Mouse (Mus musculus) E14TG2a.4 (cell line): Measurements from ENCODE around the gene Rbfox1.

Experiments
- H3K27me3 ChIP-seq: 2 replicates; pipeline ENCODE4 v1.6.1; 2014; ENCODE audit warnings: low read length, control low read depth; ENCODE audit not compliant: insufficient read depth
- H3K36me3 ChIP-seq: 2 replicates; pipeline ENCODE4 v1.6.1; 2014; ENCODE audit warnings: low read length, control low read depth; ENCODE audit not compliant: insufficient read depth
- H3K4me1 ChIP-seq: replicated peaks from 2 replicates; pipeline ENCODE4 v1.6.1; 2014; ENCODE audit warnings: low read depth, low read length, control low read depth
- H3K4me3 ChIP-seq: replicated peaks from 2 replicates; pipeline ENCODE4 v1.5.1; 2014; ENCODE audit warnings: mild to moderate bottlenecking, low read length
- H3K9me3 ChIP-seq: 2 replicates; pipeline ENCODE4 v1.6.1; 2014; ENCODE audit warnings: low read length, control low read depth
- CTCF ChIP-seq: conservative IDR thresholded peaks from 2 replicates; pipeline ENCODE4 v1.5.1; 2014; ENCODE audit warnings: low read length
- NANOG ChIP-seq: IDR thresholded peaks from 2 replicates; pipeline ENCODE4 v1.6.1; 2014; ENCODE audit warnings: borderline replicate concordance, low read length, mixed read lengths
- POU5F1 ChIP-seq: IDR thresholded peaks from 2 replicates; pipeline ENCODE4 v1.6.1; 2014; ENCODE audit warnings: low read length, borderline replicate concordance

Rbfox1 gene

DNA sequence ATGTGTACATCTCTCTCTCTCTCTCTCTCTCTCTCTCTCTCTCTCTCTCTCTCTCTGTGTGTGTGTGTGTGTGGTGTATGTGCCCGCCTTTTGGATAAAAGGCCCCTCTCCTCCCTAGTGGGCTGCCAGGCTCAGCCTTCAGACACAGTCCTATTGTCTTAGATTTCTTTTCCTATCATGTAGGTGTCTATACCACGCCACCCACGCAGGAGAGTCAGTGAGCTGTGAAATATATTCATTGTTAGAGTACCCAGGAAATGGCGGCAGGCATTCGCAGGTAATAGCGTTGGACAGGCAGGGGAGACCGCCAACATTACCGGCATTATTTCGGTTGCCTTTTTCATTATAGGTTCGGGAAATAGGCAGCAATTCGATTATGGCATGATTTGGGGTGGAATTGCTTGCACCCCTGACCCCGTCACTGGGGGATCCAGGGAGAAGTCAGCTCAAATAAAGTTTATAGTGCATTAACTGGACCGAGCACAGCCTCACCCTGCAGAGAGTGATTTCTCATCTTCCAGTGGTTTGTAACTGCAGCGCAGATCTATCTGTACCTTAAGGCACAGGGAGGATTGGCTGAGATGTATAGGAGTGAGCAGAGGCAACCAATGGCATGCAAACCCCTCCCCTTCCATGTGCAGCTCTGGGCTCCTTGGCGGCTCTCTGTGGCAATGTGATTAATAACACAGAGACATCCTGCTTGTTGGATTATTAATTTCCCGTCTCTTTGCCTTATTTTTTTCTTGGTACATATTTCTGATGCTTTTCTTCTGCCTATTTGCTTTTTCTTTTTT, 1264.1 kb downstream of the Rbfox1 start:
- Histone ChIP-seq H3K27me3 (peaks cover 6% of the 10 kb centered on the region; the same call in 1 of the 2 replicates), H3K4me1 (peaks cover 6% of the 10 kb centered on the region), H3K9me3 (no peaks in the 10 kb centered on the region), H3K4me3 (peak overlapping the region; percentile 43; the same call in 1 of the 2 replicates), H3K36me3 (no peaks in the 10 kb centered on the region)
- TF ChIP-seq CTCF, result no peak
- TF ChIP-seq POU5F1, result no peak
- no peak for TF ChIP-seq NANOG

GRCm38 (mm10) chr16:7150201-7150791, 1265.1 kb downstream of the Rbfox1 start:
- TF ChIP-seq NANOG, result no peak
- TF ChIP-seq POU5F1, result no peak
- no peak for TF ChIP-seq CTCF
- Histone ChIP-seq H3K4me3 (no peak overlapping the region), H3K27me3 (peaks cover 6% of the 10 kb centered on the region; the same call in 1 of the 2 replicates), H3K36me3 (no peaks in the 10 kb centered on the region), H3K4me1 (peaks cover 6% of the 10 kb centered on the region), H3K9me3 (no peaks in the 10 kb centered on the region)

DNA sequence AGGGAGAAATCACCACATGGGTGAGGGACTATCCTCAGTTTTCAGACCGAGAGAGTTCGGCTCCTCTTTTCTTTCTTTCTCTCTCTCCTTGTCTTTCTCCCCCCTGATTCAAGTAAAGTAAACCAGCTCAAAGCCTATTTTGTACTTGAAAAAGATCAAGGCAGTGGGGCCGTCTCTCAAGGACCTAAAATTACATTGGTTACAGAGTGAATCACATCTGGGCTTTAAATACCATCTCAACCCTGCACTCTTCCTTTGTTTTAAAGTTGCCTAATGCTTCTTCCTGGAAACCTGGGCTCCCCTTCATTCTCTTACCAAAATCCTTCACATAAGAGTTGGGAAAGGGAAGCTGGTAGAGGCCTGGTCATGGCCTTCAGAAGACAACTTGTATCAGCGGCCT, 1267.2 kb downstream of the Rbfox1 start:
- Histone ChIP-seq H3K4me1 (peaks cover 6% of the 10 kb centered on the region), H3K27me3 (peaks cover 6% of the 10 kb centered on the region; the same call in 1 of the 2 replicates), H3K9me3 (no peaks in the 10 kb centered on the region), H3K36me3 (no peaks in the 10 kb centered on the region), H3K4me3 (no peak overlapping the region)
- TF ChIP-seq POU5F1 (no peak), CTCF (no peak), NANOG (no peak)

DNA sequence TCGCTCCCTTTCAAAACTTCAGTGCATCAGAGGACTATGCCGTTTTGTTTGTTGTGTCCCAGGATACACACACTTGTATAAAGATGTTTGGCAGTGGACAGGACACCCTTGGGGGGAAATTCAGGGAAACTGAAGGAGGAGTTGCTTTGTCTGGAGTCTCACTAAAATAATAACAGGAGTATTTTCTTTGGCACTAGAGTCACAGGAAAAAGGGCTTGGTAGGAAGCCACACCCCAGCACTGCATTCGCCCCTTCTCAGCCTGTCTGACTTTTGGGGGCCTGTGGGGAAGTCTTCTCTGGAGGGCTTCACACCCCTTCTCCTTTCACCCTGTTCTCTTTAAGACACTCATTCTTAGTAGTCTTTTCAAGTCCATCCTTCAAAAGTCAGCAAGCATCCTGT, 1269.5 kb downstream of the Rbfox1 start:
- Histone ChIP-seq H3K9me3 (no peaks in the 10 kb centered on the region), H3K27me3 (peaks cover 6% of the 10 kb centered on the region; the same call in 1 of the 2 replicates), H3K36me3 (no peaks in the 10 kb centered on the region), H3K4me1 (no peaks in the 10 kb centered on the region), H3K4me3 (no peak overlapping the region)
- TF ChIP-seq POU5F1 (no peak), CTCF (no peak)

DNA sequence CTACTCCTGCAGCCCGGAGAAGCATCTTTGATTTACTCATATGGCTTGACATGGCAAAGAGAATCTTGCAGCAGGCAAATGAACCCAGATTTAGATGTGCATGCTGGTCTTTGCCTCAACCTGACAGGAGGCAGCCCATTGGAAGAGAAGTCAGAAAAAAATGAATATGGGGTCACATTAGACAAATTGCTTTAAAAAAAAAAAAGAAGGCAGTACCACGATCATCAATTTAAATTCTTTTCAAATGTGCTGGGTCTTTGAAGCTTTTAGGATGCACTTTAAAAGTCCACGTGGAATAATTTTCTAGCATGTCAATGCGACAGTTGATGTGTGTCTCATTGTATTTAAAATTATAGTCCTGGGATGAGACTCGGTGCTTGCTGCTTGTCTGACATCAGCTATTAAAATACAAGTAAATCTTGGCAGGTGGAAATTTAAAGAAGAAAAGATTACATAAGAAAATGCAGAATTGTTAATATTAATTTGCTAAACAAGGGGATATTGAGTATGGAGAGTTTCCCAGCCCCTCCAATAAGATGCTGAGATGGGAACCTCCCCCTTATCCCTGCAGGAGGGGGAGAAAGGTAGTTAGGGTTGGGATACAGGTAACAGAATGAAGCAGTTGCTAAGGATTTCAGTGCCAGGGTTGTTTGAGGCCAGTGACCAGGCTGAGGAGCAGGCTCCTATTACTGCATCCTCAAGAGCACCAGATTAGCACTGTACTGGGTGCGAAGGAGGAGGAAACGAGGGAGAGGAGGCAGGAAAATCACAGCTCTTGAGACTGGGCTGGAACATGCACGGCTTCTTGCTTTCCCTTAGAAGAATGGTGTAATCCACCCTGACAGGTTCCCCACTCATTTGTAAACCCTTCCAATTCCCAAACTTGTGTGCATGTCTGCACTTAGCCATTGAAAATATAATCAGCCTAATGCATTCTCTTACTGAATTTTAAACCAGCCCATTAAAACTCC, 1274.0 kb downstream of the Rbfox1 start:
- Histone ChIP-seq H3K27me3 (no peaks in the 10 kb centered on the region), H3K4me1 (peaks cover 31% of the 10 kb centered on the region), H3K4me3 (no peak overlapping the region), H3K36me3 (no peaks in the 10 kb centered on the region), H3K9me3 (no peaks in the 10 kb centered on the region)
- no peak for TF ChIP-seq NANOG
- no peak for TF ChIP-seq CTCF
- TF ChIP-seq POU5F1, result no peak

DNA sequence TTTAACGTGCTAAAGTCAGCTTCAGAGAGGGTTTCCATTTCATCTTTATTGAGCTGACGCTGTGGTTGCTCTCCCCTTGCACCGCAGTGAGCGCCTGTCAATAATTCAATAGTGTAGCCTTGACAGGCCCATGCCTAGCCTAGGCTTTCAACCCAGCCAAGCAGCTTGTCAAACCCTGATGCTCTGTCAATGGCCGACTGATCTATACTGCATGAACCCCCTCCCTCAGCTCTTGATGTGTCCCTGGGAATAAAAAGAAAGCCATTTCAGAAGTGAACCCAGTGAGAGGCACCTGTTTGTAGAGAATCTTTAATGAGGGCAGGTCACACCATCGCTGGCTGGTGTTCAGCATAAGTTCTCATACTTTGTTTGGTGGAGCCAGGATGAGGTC, 1274.7 kb downstream of the Rbfox1 start:
- Histone ChIP-seq H3K36me3 (no peaks in the 10 kb centered on the region), H3K4me1 (peaks cover 32% of the 10 kb centered on the region), H3K9me3 (no peaks in the 10 kb centered on the region), H3K4me3 (no peak overlapping the region), H3K27me3 (no peaks in the 10 kb centered on the region)
- TF ChIP-seq POU5F1 (no peak), NANOG (no peak), CTCF (no peak)

DNA sequence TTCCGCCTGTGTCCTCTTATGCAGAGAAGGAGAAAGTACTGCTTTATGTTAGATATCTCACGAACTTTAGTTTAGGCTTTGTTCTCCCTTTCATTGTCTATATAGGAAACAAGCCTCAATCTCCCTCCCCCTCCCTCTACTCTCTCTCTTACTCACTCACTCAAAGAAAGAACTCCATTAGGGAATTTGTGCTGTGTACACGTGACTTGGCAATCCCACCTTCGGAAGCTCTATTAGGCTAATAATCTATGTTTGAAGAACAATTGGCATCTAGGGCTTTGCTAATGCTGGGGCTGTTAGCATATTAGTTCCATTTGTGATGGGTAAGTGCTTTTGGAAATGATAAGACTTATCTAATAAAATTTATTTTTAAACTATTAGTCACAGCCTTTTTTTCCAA, 1277.0 kb downstream of the Rbfox1 start:
- H3K4me1 ChIP-seq, result peaks cover 32% of the 10 kb centered on the region
- no peaks in the 10 kb centered on the region for H3K27me3 ChIP-seq
- TF ChIP-seq POU5F1 (no peak), CTCF (no peak), NANOG (no peak)
- no peaks in the 10 kb centered on the region for H3K9me3 ChIP-seq
- H3K36me3 ChIP-seq, result no peaks in the 10 kb centered on the region
- H3K4me3 ChIP-seq, result no peak overlapping the region

DNA sequence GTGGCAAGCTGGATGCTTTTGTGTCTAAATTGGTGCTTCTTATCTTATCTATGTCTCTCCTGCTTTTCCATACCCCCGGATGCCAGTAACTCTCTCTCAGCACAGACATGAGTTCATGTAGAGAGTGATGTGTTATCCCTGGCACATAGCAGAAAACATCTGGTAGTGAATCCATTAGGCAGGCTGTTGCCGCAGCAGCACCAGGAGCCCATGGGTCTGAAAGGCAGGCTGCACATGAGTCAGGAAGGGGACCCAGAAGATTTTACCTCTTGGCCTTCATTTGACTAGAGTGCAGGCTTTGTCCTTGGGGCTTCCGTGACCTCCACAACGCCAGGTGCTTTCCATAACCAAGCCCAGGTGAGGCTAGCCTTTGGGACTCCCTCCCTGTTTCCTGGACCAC, 1278.5 kb downstream of the Rbfox1 start:
- Histone ChIP-seq H3K27me3 (no peaks in the 10 kb centered on the region), H3K36me3 (no peaks in the 10 kb centered on the region), H3K4me3 (no peak overlapping the region), H3K4me1 (peaks cover 32% of the 10 kb centered on the region), H3K9me3 (no peaks in the 10 kb centered on the region)
- TF ChIP-seq CTCF, result no peak
- TF ChIP-seq NANOG, result no peak
- no peak for TF ChIP-seq POU5F1
